7 mouse cellular contexts compared by ENCODE assay signal in the genomic region with DNA sequence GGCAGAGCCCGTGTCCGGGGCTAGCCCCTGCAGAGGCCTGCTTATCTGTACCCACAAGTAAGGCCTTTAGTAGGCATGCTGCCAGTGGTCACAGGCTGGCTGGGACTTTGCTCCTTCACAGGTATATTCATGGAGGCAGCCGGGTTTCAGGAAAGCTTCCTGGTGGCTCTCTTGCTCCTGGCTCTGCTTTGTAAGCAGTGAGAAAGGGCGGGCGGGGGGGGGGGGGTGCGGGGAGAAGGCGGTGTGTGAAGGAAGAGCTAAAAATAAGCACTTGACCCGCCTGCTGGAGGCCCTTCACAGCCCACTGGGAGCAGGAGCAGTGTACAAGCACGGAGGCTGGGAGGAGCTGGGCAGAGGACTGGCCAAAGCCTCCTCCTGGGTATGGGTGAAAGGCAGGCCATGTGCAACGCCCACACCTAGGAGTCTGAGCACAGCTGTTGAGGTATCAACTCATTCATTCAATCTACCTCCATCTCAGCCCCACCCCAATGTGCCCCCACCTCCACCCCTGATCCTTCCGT. TPM values are rescaled to one million over a fixed set of nuclear protein-coding genes. Genes with fewer than 3 reads are reported as not detected.
A peak's percentile ranks its signal among the peaks of the same experiment; 100 is the strongest.
DNase-seq lines count a peak whose midpoint lies in the region; ATAC-seq lines count a peak whose summit lies in the region.

No protein-coding gene starts in this region.

- H3K36me3 ChIP-seq in heart, embryonic 16.5 days (ENCODE audit: control insufficient read depth, insufficient read depth): no peaks in the 10 kb centered on the region
- H3K36me3 ChIP-seq in limb, embryonic 15.5 days: no peaks in the 10 kb centered on the region

- no peaks in the 10 kb centered on the region for H3K27me3 ChIP-seq in heart, embryonic 16.5 days (ENCODE audit: control insufficient read depth, insufficient read depth, low read length)
- H3K27me3 ChIP-seq in limb, embryonic 15.5 days: peaks cover 8% of the 10 kb centered on the region; the same call in 1 of the 2 replicates

- ATAC-seq in heart, embryonic 16.5 days (replicated peaks; ENCODE audit: extremely low read depth, insufficient read depth, low FRiP score): peak; percentile 93
- peak; percentile 35; the same call in 1 of the 2 replicates for ATAC-seq in limb, embryonic 15.5 days (ENCODE audit: insufficient number of reproducible peaks, low FRiP score, low TSS enrichment, low read depth)
- no peak for ATAC-seq in erythroid progenitor cell, adult 5-6 weeks (replicated peaks; ENCODE audit: low FRiP score, poor library complexity, severe bottlenecking)

- WGBS in heart, embryonic 16.5 days: 19% methylated on average over 9 of the region's 11 CpGs
- 49% methylated on average over 7 of the region's 11 CpGs for WGBS in limb, embryonic 15.5 days

- peaks cover 15% of the 10 kb centered on the region for H3K4me1 ChIP-seq in heart, embryonic 16.5 days (ENCODE audit: control insufficient read depth, insufficient read depth, low read length)
- peaks cover 16% of the 10 kb centered on the region for H3K4me1 ChIP-seq in limb, embryonic 15.5 days

- H3K27ac ChIP-seq in heart, embryonic 16.5 days (ENCODE audit: low read length): peak overlapping the region; percentile 84
- peak overlapping the region; percentile 68 for H3K27ac ChIP-seq in limb, embryonic 15.5 days

- peak; percentile 40 for DNase-seq in ovary, postnatal 36 days (ENCODE audit: low spot score)
- no peak for DNase-seq in ovary, postnatal 10 days (ENCODE audit: low spot score)
- DNase-seq in yolk sac, embryonic 10.5 days (ENCODE audit: low spot score): peak; percentile 65
- no peak for DNase-seq in urinary bladder, postnatal 10 days (ENCODE audit: low spot score)

- peak overlapping the region; percentile 62 for H3K9ac ChIP-seq in heart, embryonic 16.5 days (ENCODE audit: low read length)
- no peak overlapping the region for H3K9ac ChIP-seq in limb, embryonic 15.5 days

- H3K9me3 ChIP-seq in heart, embryonic 16.5 days (replicated peaks; ENCODE audit: control insufficient read depth, low read length): no peaks in the 10 kb centered on the region
- H3K9me3 ChIP-seq in limb, embryonic 15.5 days: no peaks in the 10 kb centered on the region

- no peak overlapping the region for H3K4me3 ChIP-seq in heart, embryonic 16.5 days (ENCODE audit: low read length)
- no peak overlapping the region for H3K4me3 ChIP-seq in limb, embryonic 15.5 days

- peak overlapping the region; percentile 31; the same call in 1 of the 2 replicates for H3K4me2 ChIP-seq in heart, embryonic 16.5 days (ENCODE audit: low read depth, low read length)
- H3K4me2 ChIP-seq in limb, embryonic 15.5 days: no peak overlapping the region

RNA-seq across cellular contexts. Expression of gene Apeh, which starts 25.5 kb away (rescaled TPM):
- 54.5 and 57.0 TPM in 2 replicates for polyA plus RNA-seq in heart, embryonic 16.5 days (2015; fragmentation: Nextera tagmentation; extraction: Ambion mirVana)
- polyA plus RNA-seq in limb, embryonic 15.5 days (2015; fragmentation: Nextera tagmentation; extraction: Ambion mirVana): 41.8 and 45.4 TPM in 2 replicates
- 265 and 389 TPM in 2 replicates for total RNA-seq in erythroid progenitor cell, adult 5-6 weeks (2015; ENCODE audit: low replicate concordance)
- total RNA-seq in erythroid progenitor cell, adult 5-6 weeks (2017; ENCODE audit: low replicate concordance): 454 and 497 TPM in 2 replicates

RNA-seq across cellular contexts. Expression of gene Rnf123, which starts 36.8 kb away (rescaled TPM):
- 31.3 and 34.7 TPM in 2 replicates for polyA plus RNA-seq in heart, embryonic 16.5 days (2015; fragmentation: Nextera tagmentation; extraction: Ambion mirVana)
- 25.5 and 30.4 TPM in 2 replicates for polyA plus RNA-seq in limb, embryonic 15.5 days (2015; fragmentation: Nextera tagmentation; extraction: Ambion mirVana)
- total RNA-seq in erythroid progenitor cell, adult 5-6 weeks (2015; ENCODE audit: low replicate concordance): 1,337 and 1,464 TPM in 2 replicates
- 890 and 970 TPM in 2 replicates for total RNA-seq in erythroid progenitor cell, adult 5-6 weeks (2017; ENCODE audit: low replicate concordance)

RNA-seq across cellular contexts. Expression of gene Mst1, which starts 39.7 kb away (rescaled TPM):
- polyA plus RNA-seq in heart, embryonic 16.5 days (2015; fragmentation: Nextera tagmentation; extraction: Ambion mirVana): 0.44 and 0.53 TPM in 2 replicates
- 2.2 and 3.5 TPM in 2 replicates for polyA plus RNA-seq in limb, embryonic 15.5 days (2015; fragmentation: Nextera tagmentation; extraction: Ambion mirVana)
- total RNA-seq in erythroid progenitor cell, adult 5-6 weeks (2015; ENCODE audit: low replicate concordance): 22.0 and 63.3 TPM in 2 replicates
- total RNA-seq in erythroid progenitor cell, adult 5-6 weeks (2017; ENCODE audit: low replicate concordance): 7.7 and 14.1 TPM in 2 replicates

Comparison
In these comparisons a context has a peak if more than half of its experiments do, and no peak if none do; other contexts are left out.
1. DNase-seq: peak in ovary, postnatal 36 days (single experiment) and yolk sac, embryonic 10.5 days (single experiment); none in ovary, postnatal 10 days (single experiment) and urinary bladder, postnatal 10 days (single experiment).